ENCODE assay signal across 30 mouse cellular contexts in the genomic region with DNA sequence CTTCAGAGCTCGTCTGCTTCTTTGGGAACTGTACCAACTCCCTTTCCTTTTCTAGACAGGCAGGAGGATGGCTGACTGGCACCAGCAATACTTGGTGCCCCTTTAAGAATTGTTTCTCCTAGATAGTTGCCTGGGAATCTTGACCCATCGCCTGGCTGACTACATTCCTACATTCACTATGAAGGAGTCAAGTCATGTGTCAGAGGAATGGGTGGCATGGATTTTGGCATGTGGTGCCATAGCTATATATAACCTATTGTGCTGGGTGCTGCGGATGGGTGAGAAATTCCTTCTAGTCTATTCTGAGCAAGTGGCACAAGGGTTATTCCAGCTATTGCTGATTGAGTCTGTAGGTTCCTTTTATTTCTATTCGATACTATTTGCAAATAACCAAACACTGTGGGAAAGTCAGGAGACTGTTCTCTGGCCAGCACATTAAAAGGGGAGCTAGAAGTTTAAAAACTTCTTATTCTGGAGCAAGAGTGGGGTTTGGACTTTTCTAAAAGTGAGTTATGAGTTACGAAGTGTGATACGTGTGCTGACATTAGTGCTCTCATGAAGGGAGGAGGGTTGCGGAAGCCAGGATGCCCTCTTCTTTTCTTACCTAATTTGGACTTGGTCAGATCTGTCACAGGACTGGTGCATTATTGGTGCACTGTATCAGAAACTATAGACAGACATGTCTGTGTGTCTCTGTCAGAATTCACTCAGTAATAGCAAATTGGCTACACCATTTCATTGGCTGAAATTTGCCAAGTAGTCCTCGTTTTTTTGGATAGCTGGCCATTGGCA.
DNase-seq lines count a peak whose midpoint lies in the region; ATAC-seq and TF ChIP-seq lines count a peak whose summit lies in the region.
"Had no signal": no experiment of that assay in that cellular context is flagged by ENCODE, and none has a peak within 500 bp of the region (broad histone marks: within the 10 kb centered on the region; RNA-seq: fewer than 3 reads in every experiment).

No protein-coding gene starts in this region.

- TF ChIP-seq CTCF in layer of hippocampus, adult 2 months (conservative IDR thresholded peaks at IDR 0.05): no peak

- no peaks in the 10 kb centered on the region; the same call in 1 of the 2 replicates for H3K36me3 ChIP-seq in heart, embryonic 10.5 days
- 0 out of 2 replicates have a peak, but pooled peaks cover 4% of the 10 kb centered on the region for H3K36me3 ChIP-seq in heart, embryonic 15.5 days
- peaks cover 6% of the 10 kb centered on the region for H3K36me3 ChIP-seq in myocyte (ENCODE audit: control insufficient read depth, insufficient read depth)
- H3K36me3 ChIP-seq: intestine, embryonic 15.5 days; liver, embryonic 15.5 days; lung, embryonic 15.5 days had no signal

- H3K27ac ChIP-seq in heart, embryonic 10.5 days: peak overlapping the region; percentile 30
- peak overlapping the region; percentile 88 for H3K27ac ChIP-seq in heart, embryonic 15.5 days
- no peak overlapping the region for H3K27ac ChIP-seq in layer of hippocampus, adult 2 months
- H3K27ac ChIP-seq: hindbrain, embryonic 10.5 days; hindbrain, postnatal 0 days; intestine, embryonic 15.5 days; kidney, postnatal 0 days; liver, embryonic 15.5 days; lung, embryonic 15.5 days; neural tube, embryonic 12.5 days had no signal

- WGBS in heart, embryonic 10.5 days: 69% methylated on average over 8 of the region's 8 CpGs
- WGBS in heart, embryonic 15.5 days: 54% methylated on average over 8 of the region's 8 CpGs

- H3K4me1 ChIP-seq in heart, embryonic 10.5 days: peaks cover 54% of the 10 kb centered on the region
- H3K4me1 ChIP-seq in heart, embryonic 15.5 days (replicated peaks): peaks cover 51% of the 10 kb centered on the region
- H3K4me1 ChIP-seq: intestine, embryonic 15.5 days; liver, embryonic 15.5 days; neural tube, embryonic 12.5 days had no signal

- no peak overlapping the region for H3ac ChIP-seq in myocyte (ENCODE audit: control insufficient read depth, insufficient read length)

- no peak overlapping the region for H3K9ac ChIP-seq in heart, embryonic 15.5 days
- H3K9ac ChIP-seq: intestine, embryonic 15.5 days; liver, embryonic 15.5 days; lung, embryonic 15.5 days; neural tube, embryonic 12.5 days had no signal

- ATAC-seq in heart, embryonic 15.5 days (replicated peaks; ENCODE audit: insufficient number of reproducible peaks, insufficient read depth, low FRiP score, low read depth): peak; percentile 81
- no peak for ATAC-seq in granulocyte monocyte progenitor cell, adult 5-6 weeks (replicated peaks; ENCODE audit: poor library complexity, severe bottlenecking)
- ATAC-seq: forebrain, embryonic 14.5 days; hindbrain, postnatal 0 days; intestine, embryonic 15.5 days; midbrain, embryonic 16.5 days had no signal

- peak; percentile 97 for DNase-seq in heart, adult 11 months
- DNase-seq in heart, postnatal 36 days: no peak
- no peak for DNase-seq in heart, embryonic 10.5 days (ENCODE audit: low spot score)
- no peak for DNase-seq in embryo, embryonic 10.5 days (ENCODE audit: low spot score)
- DNase-seq in layer of hippocampus, adult 2 months (ENCODE audit: low spot score in 2 of 2): no peak
- DNase-seq: adrenal gland, postnatal 25 days; cerebellum, adult 11-12 months; cerebellum, adult 9-11 months; gastrocnemius, postnatal 36 days; kidney, adult 8-10 months; layer of hippocampus, adult 9-11 months; liver; right cerebral cortex, adult 18-20 months; spleen, adult 18-20 months; thymus, adult 18-20 months; thymus, postnatal 25 days had no signal

- H3K27me3 ChIP-seq in heart, embryonic 10.5 days (ENCODE audit: insufficient read depth, poor library complexity, severe bottlenecking): no peaks in the 10 kb centered on the region
- H3K27me3 ChIP-seq in heart, embryonic 15.5 days: no peaks in the 10 kb centered on the region
- H3K27me3 ChIP-seq in myocyte (ENCODE audit: control insufficient read depth, insufficient read depth, insufficient read length): no peaks in the 10 kb centered on the region
- H3K27me3 ChIP-seq: intestine, embryonic 15.5 days; liver, embryonic 15.5 days; lung, embryonic 15.5 days; neural tube, embryonic 12.5 days had no signal

- H3K9me3 ChIP-seq in heart, embryonic 10.5 days: no peaks in the 10 kb centered on the region
- no peaks in the 10 kb centered on the region for H3K9me3 ChIP-seq in heart, embryonic 15.5 days (replicated peaks)
- H3K9me3 ChIP-seq: hindbrain, embryonic 10.5 days; intestine, embryonic 15.5 days; liver, embryonic 15.5 days; lung, embryonic 15.5 days; neural tube, embryonic 12.5 days had no signal

- TF ChIP-seq POLR2A in myocyte (IDR thresholded peaks at IDR 0.05; ENCODE audit: insufficient read length, low read depth): no peak

- peak overlapping the region; percentile 35 for H3K4me2 ChIP-seq in heart, embryonic 15.5 days
- H3K4me2 ChIP-seq in myocyte (ENCODE audit: low read depth): peak overlapping the region; percentile 52
- H3K4me2 ChIP-seq: intestine, embryonic 15.5 days; liver, embryonic 15.5 days; lung, embryonic 15.5 days; midbrain, embryonic 11.5 days; neural tube, embryonic 12.5 days had no signal

- intact Hi-C loops in heart, postnatal 36 days (cut with DNase I): no loop called here

- peaks cover 29% of the 10 kb centered on the region for H3K79me2 ChIP-seq in myocyte (ENCODE audit: control insufficient read depth, insufficient read depth)

- no peak overlapping the region for H3K4me3 ChIP-seq in heart, embryonic 10.5 days
- H3K4me3 ChIP-seq in heart, embryonic 15.5 days: no peak overlapping the region; the same call in 1 of the 2 replicates
- H3K4me3 ChIP-seq in myocyte: no peak overlapping the region
- no peak overlapping the region for H3K4me3 ChIP-seq in layer of hippocampus, adult 2 months
- H3K4me3 ChIP-seq: erythroblast, embryonic 14.5 days; hindbrain, embryonic 10.5 days; intestine, embryonic 15.5 days; liver, embryonic 15.5 days; lung, embryonic 15.5 days; neural tube, embryonic 12.5 days had no signal

TF ChIP-seq in myocyte, 11 proteins besides CTCF, POLR2A, EP300 and RAD21:
- TF ChIP-seq TCF12 (IDR thresholded peaks at IDR 0.05; ENCODE audit: insufficient read depth, poor library complexity, severe bottlenecking) (no peak), POLR2AphosphoS2 (IDR thresholded peaks at IDR 0.05; ENCODE audit: insufficient read length, low read depth) (no peak), MAX (IDR thresholded peaks at IDR 0.05; ENCODE audit: low read depth) (no peak), SRF (IDR thresholded peaks at IDR 0.05; ENCODE audit: control insufficient read depth, insufficient read length, low read depth) (no peak), USF1 (IDR thresholded peaks at IDR 0.05; ENCODE audit: low read depth) (no peak), MYOG (IDR thresholded peaks at IDR 0.05; ENCODE audit: control insufficient read depth in 1 of 3, insufficient read depth in 1 of 3, insufficient read length in 2 of 3, low read depth in 2 of 3) (no peak), REST (IDR thresholded peaks at IDR 0.05; ENCODE audit: insufficient read depth, insufficient read length) (no peak), E2F4 (IDR thresholded peaks at IDR 0.05; ENCODE audit: insufficient read depth) (no peak), CEBPB (IDR thresholded peaks at IDR 0.05; ENCODE audit: insufficient read depth, poor library complexity, severe bottlenecking) (no peak), TCF3 (IDR thresholded peaks at IDR 0.05; ENCODE audit: insufficient read length, low read depth) (no peak), MYOD1 (IDR thresholded peaks at IDR 0.05; ENCODE audit: control insufficient read depth in 1 of 3, insufficient read length in 2 of 3, low read depth in 2 of 3) (no peak)
